Mouse (Mus musculus) stomach, postnatal 0 days (tissue): Measurements from ENCODE around the gene Nrxn3. TPM values are rescaled to one million over a fixed set of nuclear protein-coding genes. Genes with fewer than 3 reads are reported as not detected.
A peak's percentile ranks its signal among the peaks of the same experiment; 100 is the strongest.

Source experiments
- ATAC-seq: fragments of 200-750 bp; cut with Nextera tagmentation; 2 replicates; pipeline ENCODE4 v1.8.0; 2017; ENCODE audit not compliant: low FRiP score, low TSS enrichment
- DNase-seq: peaks from one replicate; pipeline ENCODE4 v3.0.0-alpha.2; 2016; ENCODE audit warnings: low spot score
- H3K27ac ChIP-seq: fragments of 300-500 bp; sonication (generic); replicated peaks from 2 replicates; pipeline ENCODE4 v1.5.1; 2014; ENCODE audit warnings: mild to moderate bottlenecking, control low read depth
- H3K27me3 ChIP-seq: fragments of 300-500 bp; sonication (generic); 2 replicates; pipeline ENCODE4 v1.6.1; 2014; ENCODE audit warnings: low read length; ENCODE audit not compliant: control insufficient read depth, insufficient read depth
- H3K36me3 ChIP-seq: fragments of 300-500 bp; sonication (generic); 2 replicates; pipeline ENCODE4 v1.6.1; 2014; ENCODE audit warnings: low read length, mixed read lengths; ENCODE audit not compliant: control insufficient read depth, insufficient read depth
- H3K4me1 ChIP-seq: fragments of 300-500 bp; sonication (generic); replicated peaks from 2 replicates; pipeline ENCODE4 v1.6.1; 2014; ENCODE audit warnings: antibody characterized with exemption; ENCODE audit not compliant: control insufficient read depth, insufficient read depth
- H3K4me2 ChIP-seq: fragments of 300-500 bp; sonication (generic); replicated peaks from 2 replicates; pipeline ENCODE4 v1.6.1; 2014; ENCODE audit warnings: low read depth, mild to moderate bottlenecking, control low read depth, moderate library complexity
- H3K4me3 ChIP-seq: fragments of 300-500 bp; sonication (generic); 2 replicates; pipeline ENCODE4 v1.5.1; 2014; ENCODE audit warnings: low read depth, low read length, control low read depth
- H3K9ac ChIP-seq: fragments of 300-500 bp; sonication (generic); 2 replicates; pipeline ENCODE4 v1.6.1; 2014; ENCODE audit warnings: mild to moderate bottlenecking, low read length, control low read depth, mixed read lengths
- H3K9me3 ChIP-seq: fragments of 300-500 bp; sonication (generic); 2 replicates; pipeline ENCODE4 v1.6.1; 2016; ENCODE audit warnings: low read length; ENCODE audit not compliant: control insufficient read depth
- CTCF ChIP-seq: IDR thresholded peaks from 2 replicates; pipeline ENCODE4 v1.5.1; 2016; ENCODE audit warnings: antibody characterized with exemption, low read depth, mild to moderate bottlenecking, moderate library complexity
- EP300 ChIP-seq: optimal IDR thresholded peaks from 2 replicates; pipeline ENCODE3; 2016; ENCODE audit warnings: antibody characterized with exemption
- WGBS: fragments of 180-500 bp; shearing (Covaris S2); extraction: QIAGEN DNeasy Blood & Tissue Kit; methylation state at CpG from one replicate; pipeline ENCODE4 v1.1.7; 2014; 5-methylcytosine and 5-hydroxymethylcytosine counted together
- polyA plus RNA-seq: library from polyadenylated mRNA; unstranded; fragments of >200 nt; fragmentation: Nextera tagmentation; extraction: Ambion mirVana; gene quantifications from 2 replicates; pipeline ENCODE4 v1.2.1, GENCODE M21; 2015

The Nrxn3 gene
- polyA plus RNA-seq, 1 experiment from 2014 or later: 1.0 TPM

- Histone ChIP-seq H3K36me3 (no peaks in the 10 kb centered on the region), H3K4me1 (no peaks in the 10 kb centered on the region), H3K9ac (no peak overlapping the region), H3K27me3 (no peaks in the 10 kb centered on the region), H3K9me3 (no peaks in the 10 kb centered on the region), H3K4me2 (no peak overlapping the region), H3K4me3 (no peak overlapping the region), H3K27ac (no peak overlapping the region)
- ATAC-seq (no peak), DNase-seq (no peak)
- no peak for TF ChIP-seq EP300
- no peak for TF ChIP-seq CTCF
- WGBS: 82% methylated on average over 2 of the region's 2 CpGs
Measured at GRCm38 (mm10) chr12:89377687-89378086, 655.0 kb downstream of the Nrxn3 start.

GRCm38 (mm10) chr12:89383254-89383653 lies 660.6 kb downstream of the Nrxn3 start:
- Histone ChIP-seq H3K4me1 (no peaks in the 10 kb centered on the region), H3K9ac (no peak overlapping the region), H3K27ac (no peak overlapping the region), H3K4me2 (no peak overlapping the region), H3K9me3 (no peaks in the 10 kb centered on the region), H3K36me3 (no peaks in the 10 kb centered on the region), H3K4me3 (no peak overlapping the region), H3K27me3 (no peaks in the 10 kb centered on the region)
- no peak for DNase-seq
- no peak for ATAC-seq
- WGBS: 14% methylated on average over 3 of the region's 3 CpGs
- TF ChIP-seq CTCF: peak; percentile 70
- TF ChIP-seq EP300: no peak

GRCm38 (mm10) chr12:89395121-89395792 lies 672.6 kb downstream of the Nrxn3 start:
- DNase-seq (no peak), ATAC-seq (no peak)
- no peak overlapping the region for H3K27ac ChIP-seq
- WGBS: 47% methylated on average over 3 of the region's 3 CpGs
- H3K9me3 ChIP-seq: no peaks in the 10 kb centered on the region
- no peaks in the 10 kb centered on the region for H3K36me3 ChIP-seq
- H3K4me3 ChIP-seq: no peak overlapping the region
- H3K4me1 ChIP-seq: no peaks in the 10 kb centered on the region
- no peaks in the 10 kb centered on the region for H3K27me3 ChIP-seq
- no peak overlapping the region for H3K4me2 ChIP-seq
- no peak overlapping the region for H3K9ac ChIP-seq
- TF ChIP-seq EP300: no peak
- peak; percentile 83 for TF ChIP-seq CTCF

- no peaks in the 10 kb centered on the region for H3K27me3 ChIP-seq
- no peak for DNase-seq
Measured at GRCm38 (mm10) chr12:89436519-89436918, 713.8 kb downstream of the Nrxn3 start.

GRCm38 (mm10) chr12:89442323-89443038 lies 719.8 kb downstream of the Nrxn3 start:
- WGBS: 35% methylated on average over 2 of the region's 2 CpGs

More at GRCm38 (mm10) chr12:89436519-89436918, 713.8 kb downstream of the Nrxn3 start:
- no peak overlapping the region for H3K4me2 ChIP-seq
- TF ChIP-seq EP300: no peak
- no peak for TF ChIP-seq CTCF
- H3K27ac ChIP-seq: no peak overlapping the region
- no peaks in the 10 kb centered on the region for H3K4me1 ChIP-seq
- no peak overlapping the region for H3K4me3 ChIP-seq
- H3K9me3 ChIP-seq: no peaks in the 10 kb centered on the region
- no peak overlapping the region for H3K9ac ChIP-seq
- no peaks in the 10 kb centered on the region for H3K36me3 ChIP-seq
- no peak for ATAC-seq

GRCm38 (mm10) chr12:89450667-89451298 lies 728.1 kb downstream of the Nrxn3 start:
- Histone ChIP-seq H3K4me1 (no peaks in the 10 kb centered on the region), H3K9me3 (no peaks in the 10 kb centered on the region), H3K4me3 (no peak overlapping the region), H3K36me3 (no peaks in the 10 kb centered on the region), H3K4me2 (no peak overlapping the region), H3K9ac (no peak overlapping the region), H3K27me3 (no peaks in the 10 kb centered on the region), H3K27ac (no peak overlapping the region)
- WGBS: 8% methylated on average over 2 of the region's 2 CpGs
- ATAC-seq (no peak), DNase-seq (peak; percentile 26)
- TF ChIP-seq EP300: no peak
- peak; percentile 78 for TF ChIP-seq CTCF

More at GRCm38 (mm10) chr12:89442323-89443038, 719.8 kb downstream of the Nrxn3 start:
- no peaks in the 10 kb centered on the region for H3K9me3 ChIP-seq
- TF ChIP-seq EP300 (no peak), CTCF (no peak)
- no peaks in the 10 kb centered on the region for H3K36me3 ChIP-seq
- H3K27me3 ChIP-seq: no peaks in the 10 kb centered on the region
- no peak overlapping the region for H3K27ac ChIP-seq
- H3K4me1 ChIP-seq: no peaks in the 10 kb centered on the region
- ATAC-seq (no peak), DNase-seq (no peak)
- no peak overlapping the region for H3K4me2 ChIP-seq
- no peak overlapping the region for H3K9ac ChIP-seq
- H3K4me3 ChIP-seq: no peak overlapping the region
